Mouse (Mus musculus) ovary, postnatal 10 days (tissue): Measurements from ENCODE around the gene Ociad1.

Experiments used
- DNase-seq: peaks from one replicate; pipeline ENCODE4 v3.0.0; 2022; ENCODE audit warnings: low spot score

Gene Ociad1

GRCm38 (mm10) chr5:73339779-73340722, 47.5 kb downstream of the Ociad1 start:
- no peak for DNase-seq

GRCm38 (mm10) chr5:73340723-73341235, 48.2 kb downstream of the Ociad1 start, which contains the start of gene Ociad2:
Gene Ociad2, minus strand, starts transcription at chr5:73341028.
- no peak for DNase-seq

DNA sequence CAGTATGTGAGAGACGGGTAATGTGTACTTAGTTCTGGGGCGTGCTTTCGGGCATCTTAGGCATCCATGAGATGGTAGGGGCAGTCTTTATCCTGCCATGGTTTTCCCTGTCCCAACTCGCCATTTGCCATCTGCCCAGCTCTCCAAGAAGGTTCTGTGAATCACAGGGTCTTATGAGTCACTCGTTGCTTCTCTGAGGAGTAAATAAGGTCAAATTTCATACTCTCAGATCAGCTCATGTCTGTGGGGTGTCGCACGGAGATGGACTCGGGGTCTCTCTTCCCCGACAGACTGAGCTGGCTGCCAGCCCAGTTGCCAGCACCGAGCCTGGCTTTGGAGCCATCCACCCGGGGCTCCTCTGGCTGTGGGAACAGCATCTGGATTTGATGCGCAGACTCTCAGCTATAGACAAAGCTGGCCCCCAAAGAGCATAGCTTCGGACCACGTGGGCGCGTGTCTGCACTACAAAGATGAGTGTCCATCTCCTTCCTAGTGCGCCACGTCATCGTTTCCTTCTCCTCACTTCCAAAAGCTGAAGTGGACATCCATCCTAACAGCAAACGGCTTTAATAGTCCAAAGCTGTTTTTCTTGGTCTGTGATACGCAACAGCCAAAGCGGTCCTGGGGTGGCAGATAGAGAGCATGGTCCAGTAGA, 50.2 kb downstream of the Ociad1 start:
- DNase-seq: no peak

- no peak for DNase-seq
These were observed 51.7 kb downstream of the Ociad1 start for GRCm38 (mm10) chr5:73344310-73344709.

- DNase-seq: no peak
These were observed 52.7 kb downstream of the Ociad1 start for GRCm38 (mm10) chr5:73345254-73345653.

DNA sequence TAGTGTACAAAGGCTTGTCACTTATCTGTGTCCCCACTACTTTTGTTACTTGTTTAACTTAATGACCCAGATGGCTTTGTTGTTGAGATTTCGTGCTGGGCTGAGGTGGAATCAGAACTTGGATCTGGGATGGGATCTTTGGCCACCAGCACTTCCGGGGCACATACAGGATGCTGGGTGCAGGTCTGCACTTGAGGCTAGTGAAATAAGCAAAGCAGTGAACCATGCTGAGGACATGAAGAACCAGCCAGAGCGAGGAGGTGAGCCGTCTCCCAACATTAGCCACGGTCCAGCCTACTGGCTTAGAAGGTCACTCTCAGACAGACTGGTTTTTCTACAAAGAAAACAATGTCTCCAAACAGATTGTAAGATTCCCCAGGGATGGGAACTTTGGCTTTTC, 56.9 kb downstream of the Ociad1 start:
- no peak for DNase-seq

GRCm38 (mm10) chr5:73351796-73352195, 59.2 kb downstream of the Ociad1 start:
- no peak for DNase-seq

DNA sequence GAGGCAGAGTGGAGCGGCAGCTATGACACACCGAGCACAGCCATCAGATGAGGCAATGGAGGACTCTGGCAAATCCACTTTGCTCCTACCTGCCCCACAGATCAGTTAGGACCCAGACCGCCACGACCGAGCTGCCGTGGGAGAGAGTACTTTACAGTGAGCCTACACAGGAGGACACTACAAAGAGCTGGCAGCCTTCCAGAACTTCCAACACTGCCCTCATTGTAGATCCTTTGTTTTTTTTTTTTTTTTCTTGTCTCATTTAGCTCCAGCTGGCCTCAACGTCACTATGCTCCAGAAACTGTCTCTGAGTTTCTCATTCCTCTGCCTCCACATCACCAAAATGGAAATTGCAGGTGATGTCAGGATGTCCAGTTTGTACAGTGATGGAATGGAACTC, 60.9 kb downstream of the Ociad1 start:
- no peak for DNase-seq

DNA sequence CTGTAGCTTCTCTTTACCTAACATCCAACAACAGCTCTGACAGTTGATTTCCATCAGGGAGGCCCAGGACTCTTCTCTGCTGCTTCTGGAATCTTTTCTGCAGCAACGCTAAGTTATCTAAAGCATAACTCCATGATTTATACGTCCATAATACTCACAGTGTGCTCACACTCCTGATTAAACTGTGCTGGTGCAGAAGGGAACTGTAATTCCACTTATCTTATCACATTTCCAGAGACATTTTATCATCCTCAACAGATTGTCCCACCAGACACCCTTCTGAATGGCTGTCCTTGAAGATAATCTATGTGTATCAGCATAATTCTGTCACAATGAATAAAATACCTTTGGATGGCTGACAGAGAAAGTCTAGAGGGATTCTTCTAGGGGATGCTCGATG, 61.4 kb downstream of the Ociad1 start:
- no peak for DNase-seq

- DNase-seq: no peak
These were observed 62.8 kb downstream of the Ociad1 start for GRCm38 (mm10) chr5:73355393-73355792.

DNA sequence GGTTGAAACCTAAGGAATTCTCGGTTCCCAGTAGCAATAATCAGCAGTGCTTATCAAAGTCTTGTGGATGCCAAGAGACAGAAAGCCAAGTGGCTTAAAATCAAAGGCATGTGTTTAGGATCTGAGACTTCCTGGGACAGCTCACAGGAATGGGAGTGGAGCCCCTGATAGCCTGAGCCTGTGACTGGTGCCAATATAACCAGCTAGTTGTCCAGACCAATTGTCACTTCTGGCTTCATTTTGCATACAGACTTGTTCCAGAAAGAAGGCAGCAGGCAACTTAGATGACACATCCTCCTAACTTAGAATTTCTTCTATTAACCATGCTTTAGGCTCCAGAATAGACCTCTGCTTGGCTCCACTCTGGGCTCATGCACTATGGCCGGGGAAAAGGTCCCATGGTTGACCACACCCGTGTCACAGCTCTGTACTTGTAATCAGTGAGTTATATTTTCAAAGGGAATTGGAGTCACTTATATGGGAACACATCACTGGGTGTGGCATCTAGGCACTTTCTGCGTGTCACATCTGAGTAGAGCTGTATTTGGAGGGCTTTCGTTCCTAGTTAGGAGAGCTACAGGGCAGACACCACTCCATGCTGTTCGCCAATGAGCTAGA, 66.7 kb downstream of the Ociad1 start:
- no peak for DNase-seq

GRCm38 (mm10) chr5:73359752-73360141, 67.2 kb downstream of the Ociad1 start:
- no peak for DNase-seq

DNA sequence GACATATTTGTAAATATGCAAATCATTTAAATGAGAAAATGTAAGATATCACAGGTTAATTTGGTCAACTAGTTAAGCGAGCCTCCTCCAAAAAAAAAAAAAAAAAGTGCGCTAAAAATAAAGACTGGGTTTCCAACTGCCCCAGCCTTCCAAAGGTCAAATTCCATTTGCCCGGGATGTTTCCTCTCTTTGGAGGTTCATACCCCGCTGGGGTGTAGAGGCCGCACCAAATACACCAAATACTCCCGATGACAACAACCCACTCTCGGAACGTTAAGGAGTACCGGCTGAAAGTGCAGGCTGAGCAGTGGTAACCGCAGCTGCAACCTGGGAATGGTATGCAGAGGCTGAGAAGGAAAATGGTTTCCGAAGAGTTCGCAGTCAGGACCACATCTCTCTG, 67.7 kb downstream of the Ociad1 start:
- DNase-seq: no peak

DNA sequence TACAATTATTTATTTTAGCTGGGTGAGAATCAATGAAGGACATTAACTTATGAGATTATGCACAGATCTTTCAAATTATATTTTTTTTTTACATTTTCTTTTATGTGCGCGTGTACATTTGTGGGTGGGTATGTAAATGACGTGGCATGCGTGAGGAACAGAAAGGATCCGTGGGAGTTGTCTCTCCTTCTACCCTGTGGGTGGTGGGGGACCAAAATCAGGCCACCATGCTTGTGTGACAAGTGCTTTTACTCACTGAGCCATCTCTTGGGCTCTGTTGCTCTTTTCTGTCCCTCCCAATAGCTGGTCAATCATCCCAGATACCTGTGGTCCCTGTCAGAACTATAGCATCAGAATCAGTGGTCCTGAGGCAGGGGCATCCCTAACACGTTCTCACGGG, 69.8 kb downstream of the Ociad1 start:
- DNase-seq: no peak

DNA sequence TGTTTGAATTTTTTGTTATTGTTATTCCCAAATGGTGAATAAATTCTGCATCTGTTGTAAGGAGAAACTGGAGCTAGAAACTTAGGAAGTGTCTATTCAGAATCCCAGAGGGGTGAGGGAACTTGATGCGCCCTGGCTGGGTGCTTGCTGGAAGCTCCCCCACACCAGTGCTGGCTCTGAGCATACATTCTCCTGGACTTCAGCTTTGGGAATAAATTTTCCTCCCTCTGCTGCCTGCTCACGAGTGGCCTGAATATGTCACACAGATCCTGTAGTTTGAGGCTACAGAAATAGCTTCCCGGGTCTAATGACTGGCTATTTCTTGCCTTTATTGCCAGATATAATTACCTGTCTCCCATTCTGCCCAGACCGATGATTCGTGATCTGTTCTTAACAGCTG, 70.2 kb downstream of the Ociad1 start:
- DNase-seq: no peak
